In genomic region chr17:5059092-5059601, GRCm38 (mm10) we compare ENCODE assay signal across 8 mouse cellular contexts.
DNase-seq lines count a peak whose midpoint lies in the region; ATAC-seq and TF ChIP-seq lines count a peak whose summit lies in the region.

No protein-coding gene starts in this region.

- no peak for TF ChIP-seq EP300 in heart, postnatal 0 days (IDR thresholded peaks at IDR 0.05; ENCODE audit: low read depth)
- no peak for TF ChIP-seq EP300 in liver, embryonic 14.5 days (IDR thresholded peaks at IDR 0.05; ENCODE audit: low read depth)

- no peak for DNase-seq in heart, postnatal 0 days (ENCODE audit: low spot score)
- DNase-seq in heart, adult 11 months: no peak
- no peak for DNase-seq in midbrain, postnatal 0 days (ENCODE audit: low spot score)
- peak in 2 of 3 experiments; percentile 28 for DNase-seq in liver, embryonic 14.5 days (ENCODE audit: low read depth in 3 of 3, low spot score in 3 of 3)
- no peak for DNase-seq in spleen, adult 18-20 months
- DNase-seq in urinary bladder, postnatal 36 days (ENCODE audit: low spot score in 2 of 2): no peak

- H3K27me3 ChIP-seq in heart, postnatal 0 days (ENCODE audit: control insufficient read depth, insufficient read depth, low read length): no peaks in the 10 kb centered on the region
- H3K27me3 ChIP-seq in midbrain, embryonic 12.5 days: peaks cover 46% of the 10 kb centered on the region
- no peaks in the 10 kb centered on the region for H3K27me3 ChIP-seq in midbrain, postnatal 0 days (ENCODE audit: insufficient read depth, low read length)
- H3K27me3 ChIP-seq in liver, embryonic 14.5 days (ENCODE audit: control insufficient read depth, insufficient read depth, low read length): no peaks in the 10 kb centered on the region
- H3K27me3 ChIP-seq in stomach, embryonic 16.5 days (ENCODE audit: control insufficient read depth, insufficient read depth, low read length): no peaks in the 10 kb centered on the region

- 59% methylated on average over 9 of the region's 9 CpGs for WGBS in heart, postnatal 0 days
- WGBS in midbrain, embryonic 12.5 days: 42% methylated on average over 9 of the region's 9 CpGs
- WGBS in midbrain, postnatal 0 days: 39% methylated on average over 9 of the region's 9 CpGs
- WGBS in liver, embryonic 14.5 days (ENCODE audit: insufficient replicate concordance): 48% methylated on average over 9 of the region's 9 CpGs
- 56% methylated on average over 9 of the region's 9 CpGs for WGBS in stomach, embryonic 16.5 days

- H3K4me1 ChIP-seq in heart, postnatal 0 days (ENCODE audit: control insufficient read depth, insufficient read depth): peaks cover 80% of the 10 kb centered on the region
- peaks cover 50% of the 10 kb centered on the region for H3K4me1 ChIP-seq in midbrain, embryonic 12.5 days
- H3K4me1 ChIP-seq in midbrain, postnatal 0 days (ENCODE audit: insufficient read depth, low read length): peaks cover 23% of the 10 kb centered on the region
- peaks cover 15 to 31% of the 10 kb centered on the region in 2 experiments; a peak in 3 of 4 replicates for H3K4me1 ChIP-seq in liver, embryonic 14.5 days (replicated peaks; ENCODE audit: control insufficient read depth in 2 of 2, insufficient read depth in 2 of 2, low read length in 1 of 2)
- peaks cover 63% of the 10 kb centered on the region for H3K4me1 ChIP-seq in stomach, embryonic 16.5 days (ENCODE audit: control insufficient read depth, insufficient read depth, low read length)

- peak overlapping the region; percentile 77; the same call in 1 of the 2 replicates for H3K27ac ChIP-seq in heart, postnatal 0 days (ENCODE audit: low read depth)
- H3K27ac ChIP-seq in midbrain, embryonic 12.5 days (replicated peaks): no peak overlapping the region
- no peak overlapping the region for H3K27ac ChIP-seq in midbrain, postnatal 0 days (ENCODE audit: low read depth, low read length)
- H3K27ac ChIP-seq in liver, embryonic 14.5 days: no peak overlapping the region
- peak overlapping the region; percentile 19; the same call in 1 of the 2 replicates for H3K27ac ChIP-seq in stomach, embryonic 16.5 days (ENCODE audit: low read length)

- no peak for ATAC-seq in heart, postnatal 0 days (ENCODE audit: insufficient read depth, low read depth)
- ATAC-seq in midbrain, embryonic 12.5 days (ENCODE audit: low FRiP score, low read depth): peak; percentile 50; the same call in 1 of the 2 replicates
- no peak for ATAC-seq in midbrain, postnatal 0 days (ENCODE audit: low FRiP score)
- ATAC-seq in liver, embryonic 14.5 days (ENCODE audit: insufficient read depth): peak; percentile 67
- ATAC-seq in stomach, embryonic 16.5 days (ENCODE audit: insufficient read depth, low FRiP score): no peak

- no peaks in the 10 kb centered on the region for H3K36me3 ChIP-seq in heart, postnatal 0 days (replicated peaks; ENCODE audit: control insufficient read depth, insufficient read depth, low read length)
- H3K36me3 ChIP-seq in midbrain, embryonic 12.5 days: no peaks in the 10 kb centered on the region
- H3K36me3 ChIP-seq in midbrain, postnatal 0 days (ENCODE audit: insufficient read depth, low read length): no peaks in the 10 kb centered on the region
- H3K36me3 ChIP-seq in liver, embryonic 14.5 days (replicated peaks; ENCODE audit: control insufficient read depth, insufficient read depth, low read depth): no peaks in the 10 kb centered on the region
- no peaks in the 10 kb centered on the region for H3K36me3 ChIP-seq in stomach, embryonic 16.5 days (ENCODE audit: control insufficient read depth, insufficient read depth, low read length)

- TF ChIP-seq CTCF in heart, postnatal 0 days (IDR thresholded peaks at IDR 0.05; ENCODE audit: low read depth): no peak
- TF ChIP-seq CTCF in midbrain, postnatal 0 days (IDR thresholded peaks at IDR 0.05): no peak
- TF ChIP-seq CTCF in liver, embryonic 14.5 days (IDR thresholded peaks at IDR 0.05; ENCODE audit: low read depth): no peak

- 0 out of 2 replicates have a peak overlapping the region, but pooled peaks have one; percentile 55 for H3K4me2 ChIP-seq in heart, postnatal 0 days (ENCODE audit: low read depth, low read length)
- H3K4me2 ChIP-seq in midbrain, embryonic 12.5 days (replicated peaks): no peak overlapping the region
- H3K4me2 ChIP-seq in midbrain, postnatal 0 days (ENCODE audit: low read depth, low read length, poor library complexity, severe bottlenecking): no peak overlapping the region
- H3K4me2 ChIP-seq in liver, embryonic 14.5 days (ENCODE audit: low read depth): no peak overlapping the region
- no peak overlapping the region for H3K4me2 ChIP-seq in stomach, embryonic 16.5 days (ENCODE audit: low read depth, low read length)

- H3K9ac ChIP-seq in heart, postnatal 0 days (replicated peaks; ENCODE audit: low read depth, low read length): no peak overlapping the region
- no peak overlapping the region for H3K9ac ChIP-seq in midbrain, embryonic 12.5 days (replicated peaks)
- no peak overlapping the region for H3K9ac ChIP-seq in midbrain, postnatal 0 days (replicated peaks; ENCODE audit: low read length, poor library complexity, severe bottlenecking)
- H3K9ac ChIP-seq in liver, embryonic 14.5 days (replicated peaks): no peak overlapping the region
- H3K9ac ChIP-seq in stomach, embryonic 16.5 days (ENCODE audit: low read length): no peak overlapping the region

- no peak overlapping the region for H3K4me3 ChIP-seq in heart, postnatal 0 days (ENCODE audit: low read depth, low read length)
- no peak overlapping the region for H3K4me3 ChIP-seq in midbrain, embryonic 12.5 days
- no peak overlapping the region for H3K4me3 ChIP-seq in midbrain, postnatal 0 days (ENCODE audit: low read depth, low read length)
- H3K4me3 ChIP-seq in liver, embryonic 14.5 days (ENCODE audit: insufficient read depth in 1 of 2, low read depth in 2 of 2, low read length in 2 of 2): no peak overlapping the region
- no peak overlapping the region for H3K4me3 ChIP-seq in stomach, embryonic 16.5 days (replicated peaks; ENCODE audit: low read length)

- H3K9me3 ChIP-seq in heart, postnatal 0 days (replicated peaks; ENCODE audit: control insufficient read depth, low read length): no peaks in the 10 kb centered on the region
- H3K9me3 ChIP-seq in midbrain, embryonic 12.5 days: no peaks in the 10 kb centered on the region
- no peaks in the 10 kb centered on the region for H3K9me3 ChIP-seq in midbrain, postnatal 0 days (ENCODE audit: low read length)
- no peaks in the 10 kb centered on the region for H3K9me3 ChIP-seq in liver, embryonic 14.5 days (ENCODE audit: control insufficient read depth, low read length)
- no peaks in the 10 kb centered on the region for H3K9me3 ChIP-seq in stomach, embryonic 16.5 days (replicated peaks; ENCODE audit: control insufficient read depth, low read length)

Comparison
In these comparisons a context has a peak if more than half of its experiments do, and no peak if none do; other contexts are left out.
1. ATAC-seq: peak in midbrain, embryonic 12.5 days (single experiment) and liver, embryonic 14.5 days (single experiment); none in heart, postnatal 0 days (single experiment), midbrain, postnatal 0 days (single experiment) and stomach, embryonic 16.5 days (single experiment).
2. DNase-seq: peak in liver, embryonic 14.5 days (2 of 3); none in heart, postnatal 0 days (single experiment), heart, adult 11 months (single experiment), midbrain, postnatal 0 days (single experiment), spleen, adult 18-20 months (0 of 2) and urinary bladder, postnatal 36 days (0 of 2).
3. H3K27ac ChIP-seq: peak in heart, postnatal 0 days (single experiment) and stomach, embryonic 16.5 days (single experiment); none in midbrain, embryonic 12.5 days (single experiment), midbrain, postnatal 0 days (single experiment) and liver, embryonic 14.5 days (single experiment).